Mouse (Mus musculus): ENCODE data around the gene Atp7a.
"Not testable (repeated sequence)": the region's sequence is repeated elsewhere in the genome, so short reads cannot be mapped to it uniquely, and the experiment has no call there.

The Atp7a gene

DNA sequence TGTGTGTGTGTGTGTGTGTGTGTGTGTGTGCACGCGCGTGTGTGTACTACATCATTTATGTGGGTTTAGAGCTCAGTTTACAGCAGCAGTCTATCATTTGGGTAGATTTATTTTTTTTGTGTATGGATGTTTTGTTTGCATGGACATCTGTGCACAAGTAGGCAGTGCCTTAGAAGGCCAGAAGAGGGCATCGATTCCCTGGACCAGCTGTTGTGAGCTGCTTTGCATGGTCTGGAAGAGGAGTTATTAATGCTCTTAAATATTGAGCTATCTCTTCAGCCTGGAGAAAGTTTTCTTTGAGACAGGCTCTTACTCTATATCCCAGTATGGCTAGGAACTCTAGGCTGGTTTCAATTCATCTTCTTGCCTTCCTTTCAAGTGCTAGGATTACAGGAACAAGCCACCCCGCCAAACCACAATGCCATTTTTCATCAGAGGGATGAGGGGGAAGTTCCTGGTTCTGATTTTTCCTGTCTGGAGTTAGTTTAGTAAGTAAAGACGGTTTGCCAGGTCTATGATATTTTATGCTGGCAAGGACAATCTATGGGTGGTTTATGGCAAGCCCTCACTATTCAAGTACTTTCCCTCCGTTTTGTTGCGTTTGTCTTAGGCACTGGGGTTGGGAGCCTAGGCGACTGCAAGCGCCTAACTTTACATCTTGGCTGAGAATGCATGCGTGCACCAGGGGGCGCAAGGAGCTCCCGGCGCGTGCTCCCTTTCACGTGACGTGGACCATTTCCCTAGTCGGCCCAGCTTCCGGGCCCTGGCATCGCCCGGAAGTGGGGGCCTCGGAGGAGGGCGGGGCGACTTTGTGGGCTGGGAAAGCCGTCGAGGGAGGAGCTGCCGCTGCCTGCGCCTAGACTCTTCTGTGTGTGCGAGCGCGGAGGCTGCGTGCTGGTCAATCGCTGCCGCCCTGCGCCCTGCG is at the start of gene Atp7a:
TSS of gene Atp7a (plus strand) at position 859 of the 925 bp plus-strand sequence.
- DNase-seq (ENCODE audit: inconsistent age in 2 of 2, low spot score in 1 of 2): peak; percentile 95

- DNase-seq (ENCODE audit: inconsistent age in 2 of 2, low spot score in 1 of 2): no peak
These were observed 25.5 kb upstream of the Atp7a start for GRCm38 (mm10) chrX:106001605-106002004.

- no peak for DNase-seq (ENCODE audit: inconsistent age in 2 of 2, low spot score in 1 of 2)
These were observed 16.3 kb upstream of the Atp7a start for GRCm38 (mm10) chrX:106010762-106011161.

DNA sequence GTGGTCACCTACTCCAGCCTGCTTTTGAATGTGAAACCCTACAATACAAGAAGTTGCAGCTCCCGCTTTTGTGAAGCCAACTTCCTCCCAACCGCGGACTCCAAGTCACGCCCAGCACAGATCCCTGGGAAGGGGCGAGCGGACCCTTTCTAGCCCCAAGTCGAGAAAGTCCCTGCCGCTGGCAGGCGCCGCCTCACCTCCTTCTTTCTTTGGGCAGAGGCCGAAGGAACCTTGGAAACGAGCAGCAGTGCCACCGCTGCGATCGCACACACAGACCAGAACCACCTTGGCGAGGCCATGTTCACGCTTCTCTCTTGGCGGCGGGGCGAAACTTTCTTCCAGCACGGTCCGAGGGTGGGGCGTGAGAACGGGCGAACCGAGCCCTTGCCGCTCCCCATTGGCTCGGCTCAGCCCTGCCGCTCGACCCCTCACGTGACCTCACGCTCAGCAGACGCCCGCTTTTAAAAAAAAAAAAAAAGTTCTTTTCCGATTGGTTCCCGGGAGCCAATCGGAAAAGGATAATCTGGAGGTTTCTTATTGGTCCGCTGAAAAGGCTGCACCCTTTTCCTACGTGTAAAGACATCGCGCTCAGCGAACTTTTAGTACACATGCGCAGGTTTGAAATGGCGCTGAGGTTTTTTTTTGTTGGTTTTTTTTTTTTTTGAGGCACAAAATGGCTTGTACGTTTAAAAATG is 15.5 kb upstream of the Atp7a start, which contains the start of gene Magt1:
TSS of gene Magt1 (minus strand) at position 442 of the 695 bp plus-strand sequence.
- peak; percentile 90 to 94 for DNase-seq (ENCODE audit: inconsistent age in 2 of 2, low spot score in 1 of 2)

DNA sequence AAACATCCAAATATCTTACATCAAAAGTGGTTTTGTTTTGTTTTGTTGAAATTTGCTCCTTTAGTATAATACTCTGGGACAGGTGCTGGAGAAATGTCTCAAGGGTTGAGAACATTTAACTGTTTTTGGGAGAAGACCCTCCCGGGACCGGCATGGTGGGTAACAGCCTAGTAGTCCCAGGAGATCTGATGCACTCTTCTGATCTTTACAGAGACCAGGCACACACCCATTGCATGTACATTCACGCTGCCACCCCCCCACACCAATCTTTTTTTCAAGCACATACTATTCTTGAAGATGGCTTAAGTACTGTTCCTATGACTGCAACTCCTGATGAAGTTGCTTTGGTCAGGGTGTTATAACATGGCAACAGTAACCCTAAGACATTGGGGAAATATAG is 14.5 kb upstream of the Atp7a start:
- no peak for DNase-seq (ENCODE audit: inconsistent age in 2 of 2, low spot score in 1 of 2)

GRCm38 (mm10) chrX:106013217-106013616 is 13.9 kb upstream of the Atp7a start:
- peak; percentile 33 to 78 for DNase-seq (ENCODE audit: inconsistent age in 2 of 2, low spot score in 1 of 2)

GRCm38 (mm10) chrX:106014741-106015377 is 12.2 kb upstream of the Atp7a start:
- DNase-seq (ENCODE audit: inconsistent age in 2 of 2, low spot score in 1 of 2): not testable (repeated sequence)

GRCm38 (mm10) chrX:106015571-106016322 is 11.3 kb upstream of the Atp7a start, which contains the start of gene Cox7b:
Gene Cox7b, plus strand, starts transcription at chrX:106015700.
- peak; percentile 72 to 92 for DNase-seq (ENCODE audit: inconsistent age in 2 of 2, low spot score in 1 of 2)

- no peak for DNase-seq (ENCODE audit: inconsistent age in 2 of 2, low spot score in 1 of 2)
These were observed 10.0 kb upstream of the Atp7a start for GRCm38 (mm10) chrX:106017102-106017501.

- DNase-seq (ENCODE audit: inconsistent age in 2 of 2, low spot score in 1 of 2): no peak
These were observed 9.6 kb upstream of the Atp7a start for GRCm38 (mm10) chrX:106017516-106017915.

DNA sequence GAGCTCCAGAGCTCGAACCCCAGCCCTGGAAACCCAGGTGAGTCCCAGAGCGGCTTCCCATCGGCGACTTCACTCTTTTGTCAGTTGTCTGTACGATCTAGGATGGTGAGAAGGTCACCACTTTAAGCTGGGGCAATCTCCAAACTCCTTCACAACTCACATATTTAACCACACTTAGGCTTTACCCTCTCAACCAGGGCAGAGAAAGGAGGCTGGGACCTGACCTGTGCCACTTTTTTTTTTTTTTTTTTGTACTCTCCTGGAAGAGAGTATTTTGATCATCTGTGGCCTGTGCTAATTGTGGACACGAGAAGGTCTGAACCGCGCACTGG is 233 bp downstream of the Atp7a start:
- no peak for DNase-seq (ENCODE audit: inconsistent age in 2 of 2, low spot score in 1 of 2)

DNA sequence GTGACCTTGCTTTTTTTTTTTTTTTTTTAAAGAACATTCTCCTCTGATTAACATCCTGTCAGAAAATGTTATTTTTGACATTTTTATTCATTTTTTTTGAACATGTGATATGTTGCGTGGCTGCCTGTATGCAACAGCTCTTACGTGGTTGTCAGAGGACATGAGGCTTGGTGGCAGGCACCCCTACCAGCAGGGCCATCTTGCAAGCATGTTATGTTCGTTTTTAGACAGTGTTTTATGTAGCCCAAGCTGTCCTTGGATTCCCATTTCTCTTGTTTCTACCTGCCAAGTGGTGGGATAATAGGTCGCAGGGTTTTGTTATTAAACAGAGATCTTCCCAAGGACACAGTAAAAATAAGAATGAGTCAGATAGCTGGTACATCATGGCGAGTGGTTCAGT is 3.1 kb downstream of the Atp7a start:
- peak; percentile 23 to 74 for DNase-seq (ENCODE audit: inconsistent age in 2 of 2, low spot score in 1 of 2)

DNA sequence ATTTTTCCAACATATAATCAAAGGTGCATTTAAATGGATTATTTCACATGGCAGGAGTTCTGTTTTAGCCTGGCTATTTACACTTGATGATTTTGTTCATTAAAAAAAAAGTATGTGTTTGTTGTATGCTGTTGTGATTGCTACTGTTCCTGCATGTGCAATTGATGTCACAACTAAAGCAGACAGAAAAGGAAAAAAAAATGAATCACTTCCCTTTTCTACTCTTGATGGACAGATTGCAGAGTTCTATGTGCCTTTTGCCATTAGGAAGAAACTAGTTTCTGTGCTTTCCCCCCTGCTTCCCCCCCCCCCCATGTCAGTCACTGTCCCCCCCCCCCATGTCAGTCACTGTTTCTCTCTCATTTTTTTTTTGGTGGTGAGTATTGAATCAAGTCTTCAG is 4.0 kb downstream of the Atp7a start:
- no peak for DNase-seq (ENCODE audit: inconsistent age in 2 of 2, low spot score in 1 of 2)

DNA sequence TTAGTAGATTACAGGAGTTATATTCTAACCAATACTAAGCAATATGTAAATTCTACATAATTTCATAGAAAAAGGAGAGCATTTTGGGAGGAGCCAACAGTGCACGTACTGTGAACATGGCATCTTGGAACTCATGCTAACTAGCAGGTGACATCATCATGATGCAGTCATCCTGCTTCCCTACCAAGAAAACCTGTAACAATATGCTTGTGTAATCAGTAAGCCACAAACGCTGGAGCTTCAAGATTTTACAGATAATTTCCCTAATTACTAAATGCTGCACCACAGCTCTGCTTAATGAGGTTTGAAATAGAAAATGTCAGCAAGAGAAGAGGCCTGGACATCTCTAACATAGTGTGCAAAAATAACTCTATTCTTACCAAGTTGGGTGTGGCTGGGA is 8.7 kb downstream of the Atp7a start:
- DNase-seq (ENCODE audit: inconsistent age in 2 of 2, low spot score in 1 of 2): no peak

GRCm38 (mm10) chrX:106037185-106037752 is 10.2 kb downstream of the Atp7a start:
- no peak for DNase-seq (ENCODE audit: inconsistent age in 2 of 2, low spot score in 1 of 2)

DNA sequence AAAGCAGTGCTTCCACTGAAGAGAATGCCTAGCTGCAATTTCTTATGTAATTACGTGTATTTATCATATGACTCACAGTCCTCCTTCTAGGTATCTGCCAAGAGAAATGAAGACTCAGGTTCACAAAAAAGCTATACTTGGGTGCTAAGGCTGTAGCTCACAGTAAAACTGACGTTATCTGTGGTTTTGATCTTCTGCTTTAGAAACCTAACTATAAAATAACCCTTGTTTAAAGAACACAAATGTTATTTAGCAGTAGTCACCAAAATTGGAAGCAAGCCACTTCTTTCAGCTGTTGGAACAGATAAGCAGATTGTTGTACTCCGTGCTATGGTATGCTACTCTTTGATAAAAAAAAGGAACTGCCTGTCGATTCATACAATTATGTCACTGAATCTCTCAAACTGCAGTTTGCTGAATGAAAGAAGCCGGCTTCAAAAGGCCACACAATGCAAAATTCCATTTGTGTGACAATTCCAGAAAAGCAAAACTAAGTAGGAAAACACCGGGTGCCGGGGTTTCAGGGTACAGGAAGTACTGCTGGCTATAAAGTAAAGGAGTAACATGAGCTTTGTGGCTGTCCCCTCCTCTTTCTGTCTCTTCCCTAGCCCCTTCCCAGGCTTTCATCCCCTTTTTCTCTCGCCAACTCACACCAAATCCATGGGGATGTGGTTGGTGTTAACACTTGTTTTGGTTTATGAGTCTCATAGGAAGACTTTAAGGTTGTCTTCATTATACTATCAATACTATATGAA is 17.0 kb downstream of the Atp7a start:
- peak; percentile 14 to 73 for DNase-seq (ENCODE audit: inconsistent age in 2 of 2, low spot score in 1 of 2)

- DNase-seq (ENCODE audit: inconsistent age in 2 of 2, low spot score in 1 of 2): no peak
These were observed 18.4 kb downstream of the Atp7a start for GRCm38 (mm10) chrX:106045455-106045854.

- no peak for DNase-seq (ENCODE audit: inconsistent age in 2 of 2, low spot score in 1 of 2)
These were observed 18.9 kb downstream of the Atp7a start for GRCm38 (mm10) chrX:106045928-106046327.

GRCm38 (mm10) chrX:106048191-106048590 is 21.1 kb downstream of the Atp7a start:
- DNase-seq (ENCODE audit: inconsistent age in 2 of 2, low spot score in 1 of 2): no peak

DNA sequence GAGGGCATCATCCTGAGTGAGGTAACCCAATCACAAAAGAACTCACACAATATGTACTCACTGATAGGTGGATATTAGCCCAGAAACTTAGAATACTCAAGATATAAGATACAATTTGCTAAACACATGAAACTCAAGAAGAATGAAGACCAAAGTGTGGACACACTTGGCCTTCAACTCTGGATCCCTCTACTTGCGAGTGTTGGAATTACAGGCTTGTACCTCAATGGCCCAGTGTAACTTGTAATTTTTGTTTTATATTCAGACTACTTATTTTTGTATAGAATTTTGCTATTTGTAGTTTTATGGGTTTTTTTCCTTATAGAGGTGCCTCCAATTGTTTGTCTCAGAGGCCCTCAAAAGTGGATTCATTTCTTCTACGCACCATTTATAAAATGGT is 50.8 kb downstream of the Atp7a start:
- DNase-seq (ENCODE audit: inconsistent age in 2 of 2, low spot score in 1 of 2): not testable (repeated sequence)
